Mouse (Mus musculus) E14TG2a.4 (cell line): ENCODE data around the gene Tmem209.

Experiments
- H3K27me3 ChIP-seq: 2 replicates; pipeline ENCODE4 v1.6.1; 2014; ENCODE audit warnings: low read length, control low read depth; ENCODE audit not compliant: insufficient read depth
- H3K36me3 ChIP-seq: 2 replicates; pipeline ENCODE4 v1.6.1; 2014; ENCODE audit warnings: low read length, control low read depth; ENCODE audit not compliant: insufficient read depth
- H3K4me1 ChIP-seq: replicated peaks from 2 replicates; pipeline ENCODE4 v1.6.1; 2014; ENCODE audit warnings: low read depth, low read length, control low read depth
- H3K4me3 ChIP-seq: replicated peaks from 2 replicates; pipeline ENCODE4 v1.5.1; 2014; ENCODE audit warnings: mild to moderate bottlenecking, low read length
- H3K9me3 ChIP-seq: 2 replicates; pipeline ENCODE4 v1.6.1; 2014; ENCODE audit warnings: low read length, control low read depth
- CTCF ChIP-seq: conservative IDR thresholded peaks from 2 replicates; pipeline ENCODE4 v1.5.1; 2014; ENCODE audit warnings: low read length
- NANOG ChIP-seq: IDR thresholded peaks from 2 replicates; pipeline ENCODE4 v1.6.1; 2014; ENCODE audit warnings: borderline replicate concordance, low read length, mixed read lengths
- POU5F1 ChIP-seq: IDR thresholded peaks from 2 replicates; pipeline ENCODE4 v1.6.1; 2014; ENCODE audit warnings: low read length, borderline replicate concordance

The Tmem209 gene

DNA sequence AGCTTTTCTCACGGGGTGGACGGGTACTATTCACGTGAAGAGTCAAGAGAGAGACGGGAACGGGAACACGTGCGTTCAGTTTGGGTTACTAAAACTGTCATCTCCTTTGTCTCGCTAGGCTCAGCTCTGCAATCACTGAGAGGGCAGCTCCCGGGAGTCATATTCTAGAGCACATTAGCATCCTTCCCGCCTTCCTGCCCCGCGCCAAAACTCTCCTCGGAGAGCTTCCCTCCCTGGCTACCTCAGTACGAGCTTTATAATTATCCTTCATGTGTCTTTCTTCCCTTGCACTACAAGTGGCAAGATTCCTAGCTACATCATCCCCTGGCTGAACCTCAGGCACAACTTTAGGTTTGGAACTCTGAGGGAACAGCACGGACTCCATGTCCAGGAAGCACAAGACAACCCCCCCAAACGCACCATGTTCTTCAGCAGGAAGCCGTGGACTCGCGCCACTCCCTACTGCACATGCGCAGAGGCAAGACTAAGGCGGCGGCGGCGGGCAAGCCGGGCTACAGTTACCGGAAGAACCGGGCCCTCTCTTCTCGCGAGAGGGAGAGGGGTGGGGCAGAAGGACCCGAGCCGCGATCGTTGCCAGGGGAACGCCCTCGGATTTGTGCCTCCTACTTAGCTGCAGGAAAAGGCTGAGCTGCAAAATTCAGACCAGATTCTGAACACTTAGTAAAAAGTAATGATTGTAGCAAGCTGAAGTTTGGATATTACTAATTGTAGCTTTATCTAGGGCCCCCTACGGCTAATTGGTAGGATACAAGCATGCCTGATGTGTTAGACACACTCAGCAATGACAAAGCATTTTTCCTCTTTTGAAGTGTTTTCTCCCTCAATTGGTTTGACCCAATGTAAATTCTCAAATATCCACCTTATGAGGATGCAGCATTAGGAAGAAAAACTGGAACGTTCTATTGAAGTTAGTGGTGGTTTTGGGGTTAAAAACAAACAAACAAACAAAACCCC lies at the start of gene Tmem209, which contains the start of gene Ssmem1:
Gene Tmem209, minus strand, starts transcription at position 519 of the 975 bp plus-strand sequence.
Gene Ssmem1, plus strand, starts transcription at position 585 of the 975 bp plus-strand sequence.
- Histone ChIP-seq H3K4me3 (peak within 1 kb of the TSS; percentile 91), H3K4me1 (peaks cover 43% of the 10 kb centered on the region), H3K36me3 (peaks cover 38% of the 10 kb centered on the region), H3K27me3 (no peaks in the 10 kb centered on the region), H3K9me3 (no peaks in the 10 kb centered on the region)
- TF ChIP-seq NANOG: no peak

DNA sequence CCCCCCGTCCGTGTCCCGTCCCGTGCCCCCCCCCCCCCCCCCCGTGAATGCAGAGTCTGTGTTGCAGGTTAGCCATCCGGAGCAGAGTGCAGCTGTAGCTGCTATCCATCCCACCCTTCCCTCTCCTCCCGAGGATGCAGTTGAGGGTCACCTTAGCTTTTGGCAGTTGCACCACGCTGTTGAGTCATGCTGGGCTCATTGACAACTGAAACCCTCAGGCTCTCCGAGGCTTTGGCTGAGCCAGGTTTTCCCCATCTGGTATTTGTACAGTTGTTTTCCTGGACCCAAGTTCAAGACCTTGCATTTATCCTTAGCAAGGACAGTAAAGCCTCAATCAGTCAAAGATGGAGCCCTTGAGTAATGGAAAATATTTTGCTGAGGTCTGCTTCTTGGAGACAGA lies 46.5 kb upstream of the Tmem209 start:
- no peak overlapping the region for H3K4me3 ChIP-seq
- H3K4me1 ChIP-seq: peaks cover 21% of the 10 kb centered on the region
- TF ChIP-seq NANOG: no peak
- TF ChIP-seq POU5F1: no peak
- TF ChIP-seq CTCF: no peak
- H3K9me3 ChIP-seq: no peaks in the 10 kb centered on the region
- H3K27me3 ChIP-seq: peaks cover 31% of the 10 kb centered on the region
- H3K36me3 ChIP-seq: no peaks in the 10 kb centered on the region

- no peaks in the 10 kb centered on the region for H3K9me3 ChIP-seq
- H3K4me3 ChIP-seq: no peak overlapping the region
- H3K36me3 ChIP-seq: no peaks in the 10 kb centered on the region
- peaks cover 37% of the 10 kb centered on the region for H3K27me3 ChIP-seq
- TF ChIP-seq POU5F1: no peak
- no peak for TF ChIP-seq CTCF
- TF ChIP-seq NANOG: no peak
- H3K4me1 ChIP-seq: peaks cover 22% of the 10 kb centered on the region
These were observed 45.1 kb upstream of the Tmem209 start for GRCm38 (mm10) chr6:30554621-30555170.

DNA sequence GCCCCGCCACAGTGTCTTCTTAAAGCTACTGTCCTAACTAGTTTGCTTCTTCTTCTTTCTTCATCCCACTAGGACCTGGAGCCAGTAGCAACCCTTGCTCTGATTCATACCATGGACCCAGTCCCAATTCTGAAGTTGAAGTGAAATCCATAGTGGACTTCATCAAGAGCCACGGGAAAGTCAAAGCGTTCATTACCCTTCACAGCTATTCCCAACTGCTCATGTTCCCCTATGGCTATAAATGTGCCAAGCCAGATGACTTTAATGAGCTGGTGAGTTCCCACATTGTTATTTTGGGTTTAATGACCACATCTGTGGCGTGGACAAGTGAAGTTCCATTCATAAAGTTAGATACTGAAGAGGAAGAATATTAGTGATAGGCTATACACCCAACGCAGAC lies 44.5 kb upstream of the Tmem209 start:
- Histone ChIP-seq H3K4me1 (peaks cover 28% of the 10 kb centered on the region), H3K9me3 (no peaks in the 10 kb centered on the region), H3K36me3 (no peaks in the 10 kb centered on the region), H3K27me3 (peaks cover 41% of the 10 kb centered on the region), H3K4me3 (no peak overlapping the region)
- TF ChIP-seq NANOG (no peak), CTCF (0 out of 2 replicates have a peak, but pooled peaks have one; percentile 5), POU5F1 (no peak)

- H3K9me3 ChIP-seq: no peaks in the 10 kb centered on the region
- peaks cover 31% of the 10 kb centered on the region for H3K4me1 ChIP-seq
- H3K27me3 ChIP-seq: peaks cover 40% of the 10 kb centered on the region
- H3K4me3 ChIP-seq: no peak overlapping the region
- no peaks in the 10 kb centered on the region for H3K36me3 ChIP-seq
- no peak for TF ChIP-seq NANOG
- TF ChIP-seq CTCF: no peak
- no peak for TF ChIP-seq POU5F1
These were observed 43.9 kb upstream of the Tmem209 start for GRCm38 (mm10) chr6:30553381-30554010.

GRCm38 (mm10) chr6:30552628-30553027 lies 43.0 kb upstream of the Tmem209 start:
- Histone ChIP-seq H3K36me3 (no peaks in the 10 kb centered on the region), H3K9me3 (no peaks in the 10 kb centered on the region), H3K27me3 (peaks cover 48% of the 10 kb centered on the region), H3K4me1 (peaks cover 39% of the 10 kb centered on the region), H3K4me3 (no peak overlapping the region)
- no peak for TF ChIP-seq POU5F1
- TF ChIP-seq NANOG: no peak
- TF ChIP-seq CTCF: no peak

- peaks cover 48% of the 10 kb centered on the region for H3K27me3 ChIP-seq
- no peak for TF ChIP-seq NANOG
- TF ChIP-seq CTCF: no peak
- TF ChIP-seq POU5F1: no peak
- peaks cover 43% of the 10 kb centered on the region for H3K4me1 ChIP-seq
- no peaks in the 10 kb centered on the region for H3K36me3 ChIP-seq
- H3K4me3 ChIP-seq: no peak overlapping the region; the same call in 1 of the 2 replicates
- H3K9me3 ChIP-seq: no peaks in the 10 kb centered on the region
These were observed 42.3 kb upstream of the Tmem209 start for GRCm38 (mm10) chr6:30551644-30552580.

DNA sequence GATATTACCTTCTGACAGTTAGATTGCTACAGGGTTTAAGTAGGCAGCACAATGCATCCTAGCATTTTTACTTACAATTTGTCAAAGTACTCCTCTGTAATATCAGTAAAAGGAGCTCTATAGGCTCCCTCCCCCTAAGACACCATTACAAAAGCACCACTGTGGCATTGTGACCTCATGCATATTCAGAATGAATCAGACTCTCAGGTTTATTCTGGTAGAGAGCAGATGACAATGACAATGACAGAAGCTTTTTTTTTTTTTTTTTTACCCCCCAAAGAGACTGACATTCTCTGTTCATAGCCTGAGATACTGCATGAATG lies 41.6 kb upstream of the Tmem209 start:
- H3K4me3 ChIP-seq: no peak overlapping the region
- no peaks in the 10 kb centered on the region for H3K9me3 ChIP-seq
- TF ChIP-seq POU5F1 (no peak), CTCF (no peak), NANOG (no peak)
- H3K4me1 ChIP-seq: peaks cover 44% of the 10 kb centered on the region
- no peaks in the 10 kb centered on the region for H3K36me3 ChIP-seq
- H3K27me3 ChIP-seq: peaks cover 48% of the 10 kb centered on the region
